Mouse (Mus musculus) right cerebral cortex, postnatal 36 days (tissue): ENCODE measurements around the gene Hirip3.

Experiments
- DNase-seq, 2 experiments: peaks; one replicate each; pipeline ENCODE4 v3.0.0; 2022; ENCODE audit warnings: low spot score in 2 of 2, mixed read lengths in 1 of 2

The Hirip3 gene

DNA sequence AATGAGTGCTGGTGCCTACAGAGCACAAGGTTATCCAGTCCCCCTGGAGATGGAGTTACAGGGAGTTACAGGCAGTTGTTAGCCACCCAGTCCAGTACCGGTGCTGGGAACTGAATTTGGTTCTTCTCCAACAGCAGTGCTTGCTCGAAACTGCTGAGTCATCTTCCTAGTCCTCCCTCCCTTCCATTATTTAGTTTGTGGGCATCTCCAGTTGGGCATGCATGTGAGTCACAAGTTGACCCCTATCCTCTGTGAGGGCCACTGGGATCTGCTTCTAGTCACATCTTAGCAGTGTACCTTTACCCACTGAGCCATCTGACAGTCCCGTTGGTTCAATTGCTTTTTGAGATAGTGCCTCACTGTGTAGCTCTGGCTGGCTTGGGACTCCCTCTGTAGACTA, 43.8 kb downstream of the Hirip3 start:
- no peak for DNase-seq

DNA sequence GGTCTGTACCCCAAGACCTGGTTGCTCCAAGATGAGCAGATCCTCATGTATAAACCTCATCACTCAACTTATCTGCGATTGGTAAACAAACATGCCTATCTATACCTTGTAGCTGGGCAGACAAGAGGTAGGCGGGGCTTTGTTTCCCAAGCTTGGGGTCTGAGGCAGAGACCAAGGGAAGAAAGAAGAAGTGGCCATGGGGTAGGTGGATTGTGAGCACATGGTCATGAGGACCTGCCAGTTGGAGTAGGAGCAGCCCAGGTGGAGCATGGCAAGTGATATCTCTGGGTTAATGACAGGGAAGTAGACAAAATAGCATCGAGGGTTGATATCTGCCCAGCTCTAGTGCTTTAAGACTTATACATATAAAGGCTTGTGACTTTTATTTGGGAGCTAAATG, 53.1 kb downstream of the Hirip3 start:
- no peak for DNase-seq
